Mouse (Mus musculus) lung, embryonic 14.5 days (tissue): Measurements from ENCODE around the gene Rabgap1. TPM values are rescaled to one million over a fixed set of nuclear protein-coding genes. Genes with fewer than 3 reads are reported as not detected.

ENCODE experiments used
- ATAC-seq: fragments of 200-750 bp; cut with Nextera tagmentation; 2 replicates; pipeline ENCODE4 v1.8.0; 2017; ENCODE audit warnings: mild to moderate bottlenecking, moderate TSS enrichment, moderate library complexity; ENCODE audit not compliant: insufficient read depth
- DNase-seq: peaks from one replicate; pipeline ENCODE4 v3.0.0-alpha.2; 2015
- H3K27ac ChIP-seq: fragments of 300-500 bp; sonication (generic); 2 replicates; pipeline ENCODE4 v1.5.1; 2014; ENCODE audit warnings: low read depth, mild to moderate bottlenecking, moderate library complexity
- H3K27me3 ChIP-seq: fragments of 300-500 bp; sonication (generic); 2 replicates; pipeline ENCODE4 v1.6.1; 2014; ENCODE audit warnings: low read length, control low read depth; ENCODE audit not compliant: insufficient read depth
- H3K36me3 ChIP-seq: fragments of 300-500 bp; sonication (generic); 2 replicates; pipeline ENCODE4 v1.6.1; 2014; ENCODE audit warnings: control low read depth; ENCODE audit not compliant: insufficient read depth
- H3K4me1 ChIP-seq: fragments of 300-500 bp; sonication (generic); 2 replicates; pipeline ENCODE4 v1.6.1; 2014; ENCODE audit warnings: antibody characterized with exemption, control low read depth; ENCODE audit not compliant: insufficient read depth
- H3K4me2 ChIP-seq: fragments of 300-500 bp; sonication (generic); 2 replicates; pipeline ENCODE4 v1.6.1; 2014; ENCODE audit warnings: mild to moderate bottlenecking
- H3K4me3 ChIP-seq: fragments of 300-500 bp; sonication (generic); 2 replicates; pipeline ENCODE4 v1.5.1; 2014; ENCODE audit warnings: low read depth, low read length
- H3K9ac ChIP-seq: fragments of 300-500 bp; sonication (generic); 2 replicates; pipeline ENCODE4 v1.6.1; 2014
- H3K9me3 ChIP-seq: fragments of 300-500 bp; sonication (generic); 2 replicates; pipeline ENCODE4 v1.6.1; 2016; ENCODE audit warnings: low read depth, low read length, control low read depth
- CTCF ChIP-seq: IDR thresholded peaks from 2 replicates; pipeline ENCODE4 v1.5.1; 2016; ENCODE audit warnings: antibody characterized with exemption, low read depth
- WGBS: fragments of 180-500 bp; shearing (Covaris S2); extraction: QIAGEN DNeasy Blood & Tissue Kit; methylation state at CpG from one replicate; pipeline ENCODE4 v1.1.7; 2014; 5-methylcytosine and 5-hydroxymethylcytosine counted together
- polyA plus RNA-seq: library from polyadenylated mRNA; unstranded; fragments of >200 nt; fragmentation: Nextera tagmentation; extraction: Ambion mirVana; gene quantifications from 2 replicates; pipeline ENCODE4 v1.2.1, GENCODE M21; 2014

The Rabgap1 gene
- polyA plus RNA-seq, 1 experiment from 2014 or later = 52.8 TPM

GRCm38 (mm10) chr2:37431609-37432008 is 11.5 kb upstream of the Rabgap1 start:
- TF ChIP-seq CTCF = no peak
- H3K27ac ChIP-seq = 0 out of 2 replicates have a peak overlapping the region, but pooled peaks have one; percentile 55
- peak; percentile 28 for DNase-seq
- H3K36me3 ChIP-seq = peaks cover 24% of the 10 kb centered on the region
- H3K4me2 ChIP-seq = peak overlapping the region; percentile 69
- 0 out of 2 replicates have a peak, but pooled peaks have one; percentile 9 for ATAC-seq
- H3K4me1 ChIP-seq = peaks cover 5% of the 10 kb centered on the region; the same call in 1 of the 2 replicates
- H3K4me3 ChIP-seq = peak overlapping the region; percentile 71
- WGBS = 31% methylated on average over 7 of the region's 7 CpGs
- no peaks in the 10 kb centered on the region for H3K9me3 ChIP-seq
- no peaks in the 10 kb centered on the region for H3K27me3 ChIP-seq
- H3K9ac ChIP-seq = peak overlapping the region; percentile 74

GRCm38 (mm10) chr2:37451667-37452375 is 8.7 kb downstream of the Rabgap1 start:
- peak overlapping the region; percentile 89 for H3K27ac ChIP-seq
- H3K4me1 ChIP-seq = 0 out of 2 replicates have a peak, but pooled peaks cover 5% of the 10 kb centered on the region
- H3K4me2 ChIP-seq = peak overlapping the region; percentile 72
- ATAC-seq (peak; percentile 99), DNase-seq (peak; percentile 96)
- no peaks in the 10 kb centered on the region for H3K27me3 ChIP-seq
- peak overlapping the region; percentile 90 for H3K9ac ChIP-seq
- H3K4me3 ChIP-seq = peak overlapping the region; percentile 91
- no peaks in the 10 kb centered on the region for H3K9me3 ChIP-seq
- no peaks in the 10 kb centered on the region for H3K36me3 ChIP-seq
- TF ChIP-seq CTCF = no peak
- WGBS = 8% methylated on average over 40 of the region's 44 CpGs

- Histone ChIP-seq H3K4me2 (peak overlapping the region; percentile 72), H3K27me3 (no peaks in the 10 kb centered on the region), H3K4me1 (0 out of 2 replicates have a peak, but pooled peaks cover 5% of the 10 kb centered on the region), H3K36me3 (no peaks in the 10 kb centered on the region), H3K9me3 (no peaks in the 10 kb centered on the region), H3K9ac (peak overlapping the region; percentile 90), H3K27ac (peak overlapping the region; percentile 89), H3K4me3 (peak overlapping the region; percentile 91)
- ATAC-seq (peak; percentile 93), DNase-seq (peak; percentile 56)
- TF ChIP-seq CTCF = no peak
- 1% methylated on average over 21 of the region's 24 CpGs for WGBS
These were observed 9.3 kb downstream of the Rabgap1 start for GRCm38 (mm10) chr2:37452376-37452760.

- H3K4me2 ChIP-seq = no peak overlapping the region
- H3K9me3 ChIP-seq = no peaks in the 10 kb centered on the region
- ATAC-seq (no peak), DNase-seq (no peak)
- no peak overlapping the region for H3K9ac ChIP-seq
- no peaks in the 10 kb centered on the region for H3K36me3 ChIP-seq
- WGBS = 96% methylated on average over 4 of the region's 4 CpGs
- H3K4me1 ChIP-seq = no peaks in the 10 kb centered on the region
- no peak overlapping the region for H3K4me3 ChIP-seq
- no peaks in the 10 kb centered on the region for H3K27me3 ChIP-seq
- no peak overlapping the region for H3K27ac ChIP-seq
- TF ChIP-seq CTCF = 0 out of 2 replicates have a peak, but pooled peaks have one; percentile 23
These were observed 17.6 kb downstream of the Rabgap1 start for GRCm38 (mm10) chr2:37460707-37461106.

GRCm38 (mm10) chr2:37466266-37466665 is 23.2 kb downstream of the Rabgap1 start:
- 95% methylated on average over 4 of the region's 4 CpGs for WGBS
- Histone ChIP-seq H3K27me3 (no peaks in the 10 kb centered on the region), H3K9ac (no peak overlapping the region), H3K4me2 (no peak overlapping the region), H3K9me3 (no peaks in the 10 kb centered on the region), H3K4me3 (no peak overlapping the region), H3K36me3 (peaks cover 8% of the 10 kb centered on the region; the same call in 1 of the 2 replicates), H3K4me1 (no peaks in the 10 kb centered on the region), H3K27ac (no peak overlapping the region)
- ATAC-seq = no peak
- TF ChIP-seq CTCF = no peak
- no peak for DNase-seq

- ATAC-seq (no peak), DNase-seq (no peak)
- no peak overlapping the region for H3K9ac ChIP-seq
- peaks cover 54% of the 10 kb centered on the region for H3K36me3 ChIP-seq
- no peak overlapping the region for H3K4me3 ChIP-seq
- no peaks in the 10 kb centered on the region for H3K9me3 ChIP-seq
- H3K27ac ChIP-seq = no peak overlapping the region
- H3K4me1 ChIP-seq = no peaks in the 10 kb centered on the region
- H3K4me2 ChIP-seq = no peak overlapping the region
- no peaks in the 10 kb centered on the region for H3K27me3 ChIP-seq
- TF ChIP-seq CTCF = no peak
These were observed 36.5 kb downstream of the Rabgap1 start for GRCm38 (mm10) chr2:37479559-37479958.

GRCm38 (mm10) chr2:37480039-37480438 is 37.0 kb downstream of the Rabgap1 start:
- H3K9me3 ChIP-seq = no peaks in the 10 kb centered on the region
- ATAC-seq (no peak), DNase-seq (no peak)
- no peak overlapping the region for H3K4me3 ChIP-seq
- no peak for TF ChIP-seq CTCF
- no peaks in the 10 kb centered on the region for H3K4me1 ChIP-seq
- H3K27me3 ChIP-seq = no peaks in the 10 kb centered on the region
- H3K36me3 ChIP-seq = peaks cover 55% of the 10 kb centered on the region
- no peak overlapping the region for H3K4me2 ChIP-seq
- no peak overlapping the region for H3K27ac ChIP-seq
- H3K9ac ChIP-seq = no peak overlapping the region
- WGBS = 87% methylated on average over 2 of the region's 2 CpGs
